Mouse (Mus musculus): ENCODE measurements around the gene Purb. TPM values are rescaled to one million over a fixed set of nuclear protein-coding genes. Genes with fewer than 3 reads are reported as not detected.
A peak's percentile ranks its signal among the peaks of the same experiment; 100 is the strongest.

The Purb gene
- polyA plus RNA-seq, 1 experiment, result 37.7 TPM

DNA sequence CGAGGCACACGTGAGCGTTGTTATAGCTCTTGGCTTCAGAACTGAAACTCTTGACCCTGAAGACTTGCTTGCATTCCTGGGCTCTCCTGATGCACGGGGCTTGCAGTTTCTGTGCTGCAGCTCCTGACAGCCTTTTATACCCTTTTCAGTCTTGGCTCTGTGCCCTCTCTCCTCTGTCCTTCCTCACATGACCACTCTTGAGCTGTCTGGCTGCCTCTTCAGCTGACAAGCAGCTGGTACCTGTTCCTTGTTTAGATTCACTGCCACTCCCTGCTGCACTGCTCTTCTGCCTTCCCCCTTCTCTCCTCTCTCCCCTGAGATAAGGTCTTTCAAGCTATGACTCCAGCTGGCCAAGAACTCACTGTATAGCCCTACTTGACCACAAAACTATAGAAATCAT is 28.2 kb downstream of the Purb start:
- no peak for TF ChIP-seq POLR2A (IDR thresholded peaks at IDR 0.05; ENCODE audit: borderline replicate concordance, low read depth, low read length)
- TF ChIP-seq CTCF (IDR thresholded peaks at IDR 0.05; ENCODE audit: low read depth, low read length), result no peak
- Histone ChIP-seq H3K4me1 (ENCODE audit: control insufficient read depth, insufficient read depth, low read length) (peaks cover 6% of the 10 kb centered on the region), H3K27ac (ENCODE audit: insufficient read depth, low read depth, low read length) (no peak overlapping the region), H3K4me3 (ENCODE audit: insufficient read depth, low read length) (no peak overlapping the region)

DNA sequence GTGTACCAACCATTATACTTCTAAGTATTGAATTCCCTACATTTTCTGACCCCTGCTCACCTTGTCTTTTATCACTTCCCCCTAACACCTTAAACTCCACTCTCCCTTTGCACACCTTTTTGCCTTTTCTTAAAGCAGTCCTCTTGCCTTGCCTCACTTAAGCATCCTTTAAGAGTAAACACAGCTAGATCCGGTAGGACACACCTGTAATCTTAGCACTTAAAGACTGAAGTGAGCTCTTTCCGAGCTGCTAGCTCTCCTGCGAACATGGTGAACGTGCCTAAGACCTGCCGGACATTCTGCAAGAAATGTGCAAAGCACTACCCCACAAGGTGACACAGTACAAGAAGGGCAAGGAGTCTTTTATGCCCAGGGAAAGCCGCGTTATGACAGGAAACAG is 29.8 kb downstream of the Purb start:
- H3K4me3 ChIP-seq (ENCODE audit: insufficient read depth, low read length), result no peak overlapping the region
- TF ChIP-seq CTCF (IDR thresholded peaks at IDR 0.05; ENCODE audit: low read depth, low read length), result no peak
- TF ChIP-seq POLR2A (IDR thresholded peaks at IDR 0.05; ENCODE audit: borderline replicate concordance, low read depth, low read length), result no peak
- H3K27ac ChIP-seq (ENCODE audit: insufficient read depth, low read depth, low read length), result no peak overlapping the region
- H3K4me1 ChIP-seq (ENCODE audit: control insufficient read depth, insufficient read depth, low read length), result peaks cover 6% of the 10 kb centered on the region

DNA sequence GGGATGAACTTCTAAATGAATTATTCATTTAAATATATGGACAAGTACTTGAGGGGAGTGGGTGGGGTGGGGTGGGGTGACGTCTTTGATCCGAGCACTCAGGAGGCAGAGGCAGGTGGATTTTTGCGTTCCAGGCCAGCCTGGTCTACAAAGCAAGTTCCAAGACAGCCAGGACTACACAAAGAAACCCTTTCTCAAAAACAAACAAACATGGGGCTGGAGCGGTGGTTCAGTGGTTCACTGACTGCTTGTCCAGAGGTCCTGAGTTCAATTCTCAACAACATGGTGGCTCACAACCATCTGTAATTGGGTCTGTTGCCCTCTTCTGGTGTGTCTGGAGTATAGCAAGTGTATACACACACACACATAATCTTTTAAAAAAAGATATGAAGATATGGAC is 30.3 kb downstream of the Purb start:
- TF ChIP-seq POLR2A (IDR thresholded peaks at IDR 0.05; ENCODE audit: borderline replicate concordance, low read depth, low read length) (no peak), CTCF (IDR thresholded peaks at IDR 0.05; ENCODE audit: low read depth, low read length) (no peak)
- no peak overlapping the region for H3K4me3 ChIP-seq (ENCODE audit: insufficient read depth, low read length)
- peaks cover 6% of the 10 kb centered on the region for H3K4me1 ChIP-seq (ENCODE audit: control insufficient read depth, insufficient read depth, low read length)
- H3K27ac ChIP-seq (ENCODE audit: insufficient read depth, low read depth, low read length), result no peak overlapping the region

DNA sequence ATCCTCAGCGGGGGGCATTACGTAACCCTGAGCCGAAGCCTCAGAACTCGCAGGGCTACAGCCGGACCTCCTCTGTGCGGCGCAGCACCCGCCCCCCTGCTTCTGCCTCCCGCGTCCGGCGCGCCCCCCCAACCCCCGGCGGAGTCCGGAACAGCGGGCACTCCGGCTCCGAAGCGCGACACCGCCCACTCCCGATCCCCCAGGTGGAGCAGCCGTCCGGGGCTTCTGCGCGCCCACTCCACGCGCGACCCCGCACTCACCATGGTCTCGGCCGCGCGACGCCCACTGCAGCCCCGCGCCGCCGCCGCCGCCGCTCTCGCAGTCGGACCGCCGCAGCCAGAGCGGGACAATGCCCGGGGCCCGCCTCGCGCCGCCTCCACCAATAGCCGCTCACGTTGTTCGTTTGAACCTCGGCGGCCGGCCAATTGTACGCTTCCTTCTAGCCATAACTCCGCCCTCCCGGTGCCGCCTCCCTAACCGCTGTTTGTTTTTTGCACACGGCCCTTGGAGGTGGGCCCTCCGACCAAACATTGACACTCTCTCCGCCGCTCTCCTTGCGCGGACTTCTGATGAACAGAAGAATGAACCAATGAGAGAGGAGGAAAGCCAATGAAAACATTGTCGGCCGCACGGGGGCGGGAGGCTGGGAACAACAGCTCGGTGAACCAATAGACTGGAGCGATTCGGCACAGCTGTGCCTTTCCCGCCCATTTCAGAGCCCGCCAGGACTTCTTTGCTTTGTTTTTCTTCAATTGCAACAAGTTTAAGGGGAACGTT is 31.5 kb downstream of the Purb start, which contains the start of gene H2afv:
Gene H2afv (minus strand): TSS at position 367 of the 777 bp plus-strand sequence.
- Histone ChIP-seq H3K4me3 (ENCODE audit: insufficient read depth, low read length) (peak within 1 kb of the TSS; percentile 81), H3K27ac (ENCODE audit: insufficient read depth, low read depth, low read length) (peak within 1 kb of the TSS; percentile 72), H3K4me1 (ENCODE audit: control insufficient read depth, insufficient read depth, low read length) (peaks cover 6% of the 10 kb centered on the region)
- TF ChIP-seq POLR2A (IDR thresholded peaks at IDR 0.05; ENCODE audit: borderline replicate concordance, low read depth, low read length), result no peak
- no peak for TF ChIP-seq CTCF (IDR thresholded peaks at IDR 0.05; ENCODE audit: low read depth, low read length)

DNA sequence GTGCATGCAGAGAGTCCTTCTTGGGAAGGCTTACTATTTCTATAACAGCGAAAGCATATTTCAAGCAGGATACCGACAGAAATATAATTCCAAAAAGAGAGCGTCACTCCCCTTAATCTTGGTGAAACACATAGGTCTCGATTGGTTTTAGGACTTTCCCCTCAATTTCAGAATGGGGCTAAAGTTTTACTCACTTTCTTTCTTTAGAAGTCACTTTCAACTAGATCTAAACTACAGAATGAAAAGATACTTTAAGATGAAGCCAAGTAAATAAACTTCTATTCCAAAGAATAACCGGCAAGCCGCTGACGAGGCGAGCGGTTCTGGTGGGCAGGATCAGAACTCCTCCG is 32.0 kb downstream of the Purb start:
- H3K4me3 ChIP-seq (ENCODE audit: insufficient read depth, low read length), result peak overlapping the region; percentile 81
- TF ChIP-seq CTCF (IDR thresholded peaks at IDR 0.05; ENCODE audit: low read depth, low read length), result no peak
- no peak for TF ChIP-seq POLR2A (IDR thresholded peaks at IDR 0.05; ENCODE audit: borderline replicate concordance, low read depth, low read length)
- peak overlapping the region; percentile 72; the same call in 1 of the 2 replicates for H3K27ac ChIP-seq (ENCODE audit: insufficient read depth, low read depth, low read length)
- peaks cover 6% of the 10 kb centered on the region for H3K4me1 ChIP-seq (ENCODE audit: control insufficient read depth, insufficient read depth, low read length)

DNA sequence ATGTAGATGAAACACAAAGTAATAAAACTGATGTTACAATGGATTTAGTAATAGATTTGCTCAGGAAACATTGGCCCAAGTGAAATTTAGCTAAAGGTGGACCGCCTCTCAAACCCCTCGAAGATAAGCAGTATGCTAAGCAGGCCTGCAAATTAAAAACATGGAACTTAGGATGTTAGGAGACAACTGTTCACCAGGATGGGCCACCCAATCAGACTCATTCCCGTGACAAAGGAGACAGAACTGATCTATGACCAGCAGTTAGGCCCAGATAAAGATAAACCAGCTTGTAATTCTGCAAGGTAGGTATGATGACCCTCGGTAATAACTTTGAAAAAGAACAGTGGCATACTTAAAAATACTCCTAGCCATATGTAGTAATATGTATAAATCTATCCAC is 32.6 kb downstream of the Purb start:
- Histone ChIP-seq H3K27ac (ENCODE audit: insufficient read depth, low read depth, low read length) (0 out of 2 replicates have a peak overlapping the region, but pooled peaks have one; percentile 72), H3K4me1 (ENCODE audit: control insufficient read depth, insufficient read depth, low read length) (peaks cover 6% of the 10 kb centered on the region), H3K4me3 (ENCODE audit: insufficient read depth, low read length) (peak overlapping the region; percentile 81)
- TF ChIP-seq CTCF (IDR thresholded peaks at IDR 0.05; ENCODE audit: low read depth, low read length) (no peak), POLR2A (IDR thresholded peaks at IDR 0.05; ENCODE audit: borderline replicate concordance, low read depth, low read length) (no peak)

DNA sequence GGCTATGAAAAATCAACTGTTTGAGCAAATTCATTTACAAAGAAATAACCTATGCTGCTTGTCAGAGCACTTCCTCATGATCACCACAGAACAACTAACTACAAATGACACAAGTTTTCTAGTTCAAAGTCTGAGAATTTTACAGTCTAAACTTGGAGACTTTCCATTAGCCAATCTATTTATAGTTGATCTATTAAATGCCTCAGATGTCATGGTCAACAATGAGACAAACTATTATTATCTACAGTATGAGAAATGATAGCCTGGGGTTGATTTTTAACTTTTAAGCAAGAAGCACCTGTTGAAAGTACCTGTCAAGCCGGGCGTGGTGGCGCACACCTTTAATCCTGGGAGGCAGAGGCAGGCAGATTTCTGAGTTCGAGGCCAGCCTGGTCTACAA is 33.2 kb downstream of the Purb start:
- Histone ChIP-seq H3K4me3 (ENCODE audit: insufficient read depth, low read length) (no peak overlapping the region), H3K4me1 (ENCODE audit: control insufficient read depth, insufficient read depth, low read length) (peaks cover 4% of the 10 kb centered on the region; the same call in 1 of the 2 replicates), H3K27ac (ENCODE audit: insufficient read depth, low read depth, low read length) (no peak overlapping the region)
- no peak for TF ChIP-seq POLR2A (IDR thresholded peaks at IDR 0.05; ENCODE audit: borderline replicate concordance, low read depth, low read length)
- no peak for TF ChIP-seq CTCF (IDR thresholded peaks at IDR 0.05; ENCODE audit: low read depth, low read length)

DNA sequence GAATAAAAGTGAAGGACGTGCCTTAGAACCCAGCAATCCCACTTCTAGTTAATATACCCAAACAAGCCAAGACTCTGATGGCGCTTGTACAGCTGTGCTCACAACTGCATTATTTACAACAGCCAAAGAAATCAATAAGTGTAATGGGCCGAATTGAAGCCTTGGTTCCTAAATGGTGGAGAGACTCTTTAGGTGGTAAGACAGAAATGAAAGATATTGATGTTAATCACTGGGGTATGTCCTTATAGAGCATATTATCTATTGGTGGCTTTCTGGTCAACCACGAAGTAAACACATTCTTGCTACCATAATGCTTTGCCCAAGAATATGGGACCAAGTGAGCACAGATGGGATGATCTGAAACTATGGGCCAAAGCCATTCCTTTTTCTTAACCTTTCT is 35.5 kb downstream of the Purb start:
- Histone ChIP-seq H3K4me3 (ENCODE audit: insufficient read depth, low read length) (no peak overlapping the region), H3K27ac (ENCODE audit: insufficient read depth, low read depth, low read length) (no peak overlapping the region), H3K4me1 (ENCODE audit: control insufficient read depth, insufficient read depth, low read length) (peaks cover 2% of the 10 kb centered on the region; the same call in 1 of the 2 replicates)
- no peak for TF ChIP-seq CTCF (IDR thresholded peaks at IDR 0.05; ENCODE audit: low read depth, low read length)
- TF ChIP-seq POLR2A (IDR thresholded peaks at IDR 0.05; ENCODE audit: borderline replicate concordance, low read depth, low read length), result no peak

DNA sequence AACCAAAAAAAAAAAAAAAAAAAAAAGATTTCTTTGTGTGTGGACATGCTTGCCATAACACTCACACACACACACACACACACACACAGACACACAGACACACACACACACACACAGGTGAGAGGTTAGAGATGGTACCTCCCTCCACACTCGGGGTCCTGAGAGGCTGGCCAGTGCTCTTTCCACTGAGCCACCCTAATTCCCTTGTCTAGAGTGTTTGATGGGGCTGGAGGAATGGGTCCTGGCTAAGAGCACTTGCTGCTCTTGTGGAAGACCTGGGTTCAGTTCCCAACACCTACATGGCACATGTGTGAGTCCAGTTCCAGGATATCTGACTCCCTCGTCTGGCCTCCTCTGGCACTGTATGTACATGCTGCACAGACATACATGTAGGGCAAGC is 38.0 kb downstream of the Purb start:
- TF ChIP-seq POLR2A (IDR thresholded peaks at IDR 0.05; ENCODE audit: borderline replicate concordance, low read depth, low read length), result no peak
- TF ChIP-seq CTCF (IDR thresholded peaks at IDR 0.05; ENCODE audit: low read depth, low read length), result no peak
- Histone ChIP-seq H3K4me3 (ENCODE audit: insufficient read depth, low read length) (no peak overlapping the region), H3K4me1 (ENCODE audit: control insufficient read depth, insufficient read depth, low read length) (no peaks in the 10 kb centered on the region)

DNA sequence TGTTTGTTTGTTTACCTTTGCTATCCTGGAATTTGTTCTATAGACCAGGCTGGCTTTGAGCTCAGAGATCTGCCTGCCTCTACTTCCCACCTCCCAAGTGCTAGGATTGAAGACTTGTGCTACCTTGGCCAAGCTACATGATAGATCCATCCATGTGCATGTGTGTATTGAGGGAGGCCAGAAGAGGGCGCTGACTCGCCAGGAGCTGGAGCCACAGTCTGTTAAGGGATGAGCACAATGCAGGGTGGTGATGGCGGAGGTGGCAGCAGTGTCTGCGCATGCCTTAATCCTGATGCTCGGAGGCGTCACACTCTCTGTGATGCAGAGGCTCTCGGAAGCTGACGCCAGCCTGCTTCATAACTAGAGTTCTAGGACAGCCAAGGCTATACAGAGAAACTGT is 39.3 kb downstream of the Purb start:
- Histone ChIP-seq H3K4me3 (ENCODE audit: insufficient read depth, low read length) (no peak overlapping the region), H3K27ac (ENCODE audit: insufficient read depth, low read depth, low read length) (no peak overlapping the region), H3K4me1 (ENCODE audit: control insufficient read depth, insufficient read depth, low read length) (no peaks in the 10 kb centered on the region)
- TF ChIP-seq CTCF (IDR thresholded peaks at IDR 0.05; ENCODE audit: low read depth, low read length) (peak; percentile 71), POLR2A (IDR thresholded peaks at IDR 0.05; ENCODE audit: borderline replicate concordance, low read depth, low read length) (no peak)

More for the DNA sequence above, 38.0 kb downstream of the Purb start:
- no peak overlapping the region for H3K27ac ChIP-seq (ENCODE audit: insufficient read depth, low read depth, low read length)
